Mouse (Mus musculus): Measurements from ENCODE around the gene Mical2.

GRCm38 (mm10) chr7:112378476-112378875 is 152.8 kb downstream of the Mical2 start:
- TF ChIP-seq CTCF (IDR thresholded peaks at IDR 0.05; ENCODE audit: insufficient read depth, low read length) (no peak), POLR2A (IDR thresholded peaks at IDR 0.05; ENCODE audit: borderline replicate concordance, extremely low read depth, low read depth, low read length) (no peak)

Data from lung, adult 2 months (tissue).